Mouse (Mus musculus) ES-Bruce4 (cell line): ENCODE measurements at regions not wholly inside any gene's neighbourhood (a gene's known extent, or its start where the extent isn't known, plus 50 kb on each side); places are given as distances from the start of the nearest gene placed in this dataset.

ENCODE experiments used
- H3K27ac ChIP-seq: 2 replicates; pipeline ENCODE4 v1.5.1; 2012; ENCODE audit warnings: low read length, inconsistent platforms; ENCODE audit not compliant: insufficient read depth
- H3K27me3 ChIP-seq: 2 replicates; pipeline ENCODE4 v1.6.1; 2012; ENCODE audit warnings: mild to moderate bottlenecking, low read length, inconsistent platforms; ENCODE audit not compliant: control insufficient read depth, poor library complexity, insufficient read depth, severe bottlenecking
- H3K36me3 ChIP-seq: 2 replicates; pipeline ENCODE4 v1.6.1; 2012; ENCODE audit warnings: inconsistent platforms, mild to moderate bottlenecking, low read length, moderate library complexity; ENCODE audit not compliant: control insufficient read depth, poor library complexity, insufficient read depth, severe bottlenecking
- H3K4me1 ChIP-seq: one replicate; pipeline ENCODE4 v1.8.1; 2011; ENCODE audit warnings: low read length; ENCODE audit not compliant: control insufficient read depth, insufficient read depth
- H3K4me3 ChIP-seq: 2 replicates; pipeline ENCODE4 v1.5.1; 2011; ENCODE audit warnings: low read depth, mild to moderate bottlenecking, low read length
- H3K9ac ChIP-seq: 2 replicates; pipeline ENCODE4 v1.6.1; 2012; ENCODE audit warnings: low read depth, mild to moderate bottlenecking, inconsistent platforms; ENCODE audit not compliant: poor library complexity, severe bottlenecking
- H3K9me3 ChIP-seq: replicated peaks from 2 replicates; pipeline ENCODE4 v1.6.1; 2012; ENCODE audit warnings: mild to moderate bottlenecking, low read length, inconsistent platforms; ENCODE audit not compliant: control insufficient read depth, poor library complexity, insufficient read depth, severe bottlenecking
- CTCF ChIP-seq: IDR thresholded peaks from one replicate; pipeline ENCODE4 v1.8.1; 2011; ENCODE audit warnings: low read depth, low read length
- EP300 ChIP-seq: IDR thresholded peaks from 2 replicates; pipeline ENCODE4 v1.6.1; 2011; ENCODE audit warnings: low read depth, low read length; ENCODE audit not compliant: insufficient read depth
- POLR2A ChIP-seq: IDR thresholded peaks from one replicate; pipeline ENCODE4 v1.8.1; 2011; ENCODE audit warnings: low read length; ENCODE audit not compliant: insufficient read depth

- TF ChIP-seq EP300: no peak
- TF ChIP-seq CTCF: no peak
- TF ChIP-seq POLR2A: no peak
- Histone ChIP-seq H3K36me3 (no peaks in the 10 kb centered on the region), H3K9ac (no peak overlapping the region), H3K27me3 (no peaks in the 10 kb centered on the region), H3K4me3 (no peak overlapping the region), H3K4me1 (no peaks in the 10 kb centered on the region), H3K27ac (no peak overlapping the region), H3K9me3 (no peaks in the 10 kb centered on the region)
These were observed 93.4 kb upstream of the Fbxl4 start for GRCm38 (mm10) chr4:22263903-22264302.

GRCm38 (mm10) chr4:22269064-22269463, 88.3 kb upstream of the Fbxl4 start:
- Histone ChIP-seq H3K27ac (no peak overlapping the region), H3K9me3 (no peaks in the 10 kb centered on the region), H3K4me3 (no peak overlapping the region), H3K9ac (no peak overlapping the region), H3K36me3 (no peaks in the 10 kb centered on the region), H3K4me1 (no peaks in the 10 kb centered on the region), H3K27me3 (no peaks in the 10 kb centered on the region)
- TF ChIP-seq CTCF (no peak), POLR2A (no peak), EP300 (no peak)

- H3K9me3 ChIP-seq: peaks cover 4% of the 10 kb centered on the region; the same call in 1 of the 2 replicates
- H3K4me3 ChIP-seq: no peak overlapping the region
- TF ChIP-seq EP300: no peak
- no peak for TF ChIP-seq CTCF
- TF ChIP-seq POLR2A: no peak
- H3K27ac ChIP-seq: no peak overlapping the region
- H3K4me1 ChIP-seq: peaks cover 2% of the 10 kb centered on the region
- H3K36me3 ChIP-seq: no peaks in the 10 kb centered on the region
- H3K9ac ChIP-seq: no peak overlapping the region
- no peaks in the 10 kb centered on the region for H3K27me3 ChIP-seq
These were observed 83.2 kb upstream of the Fbxl4 start for GRCm38 (mm10) chr4:22274178-22274577.

GRCm38 (mm10) chr4:22282536-22283323, 74.6 kb upstream of the Fbxl4 start:
- H3K27ac ChIP-seq: peak overlapping the region; percentile 52

GRCm38 (mm10) chr4:22292169-22292568, 65.2 kb upstream of the Fbxl4 start:
- no peaks in the 10 kb centered on the region for H3K27me3 ChIP-seq
- H3K9ac ChIP-seq: no peak overlapping the region
- no peak overlapping the region for H3K4me3 ChIP-seq
- H3K27ac ChIP-seq: no peak overlapping the region
- no peaks in the 10 kb centered on the region for H3K4me1 ChIP-seq
- TF ChIP-seq CTCF (no peak), POLR2A (no peak), EP300 (no peak)
- no peaks in the 10 kb centered on the region for H3K9me3 ChIP-seq
- no peaks in the 10 kb centered on the region for H3K36me3 ChIP-seq

More at GRCm38 (mm10) chr4:22282536-22283323, 74.6 kb upstream of the Fbxl4 start:
- Histone ChIP-seq H3K4me1 (no peaks in the 10 kb centered on the region), H3K27me3 (no peaks in the 10 kb centered on the region), H3K36me3 (no peaks in the 10 kb centered on the region), H3K4me3 (no peak overlapping the region), H3K9ac (no peak overlapping the region), H3K9me3 (0 out of 2 replicates have a peak, but pooled peaks cover 3% of the 10 kb centered on the region)
- TF ChIP-seq POLR2A (no peak), EP300 (no peak), CTCF (no peak)

GRCm38 (mm10) chr4:22300206-22300605, 57.1 kb upstream of the Fbxl4 start:
- no peak overlapping the region for H3K27ac ChIP-seq
- peaks cover 1% of the 10 kb centered on the region for H3K4me1 ChIP-seq
- TF ChIP-seq POLR2A: no peak
- TF ChIP-seq CTCF: no peak
- no peak for TF ChIP-seq EP300
- no peak overlapping the region for H3K4me3 ChIP-seq
- H3K36me3 ChIP-seq: no peaks in the 10 kb centered on the region
- no peaks in the 10 kb centered on the region for H3K27me3 ChIP-seq
- H3K9ac ChIP-seq: no peak overlapping the region
- no peaks in the 10 kb centered on the region for H3K9me3 ChIP-seq
